Comparison of ENCODE assay signal across 26 mouse cellular contexts in the genomic region with DNA sequence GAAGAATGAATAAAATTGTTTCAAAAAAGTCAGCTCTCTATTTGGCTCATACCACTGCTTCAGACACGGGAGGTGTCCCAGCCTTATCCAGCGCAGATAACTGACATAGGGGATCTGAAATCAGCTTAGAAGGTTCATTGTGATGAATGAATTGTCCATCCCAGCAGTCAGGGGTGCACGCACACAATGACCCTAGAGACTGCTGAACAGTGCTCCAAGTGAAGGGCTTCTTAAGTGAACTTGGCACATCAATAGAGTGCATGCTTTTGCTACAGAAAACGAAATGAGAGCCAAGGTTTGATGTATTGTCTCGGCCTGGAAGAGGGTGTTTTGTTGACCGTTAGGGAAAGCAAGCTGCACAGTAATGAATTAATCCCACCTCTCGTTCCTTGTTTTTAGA.
"Had no signal": no experiment of that assay in that cellular context is flagged by ENCODE, and none has a peak within 500 bp of the region (broad histone marks: within the 10 kb centered on the region; RNA-seq: fewer than 3 reads in every experiment).

No protein-coding gene starts in this region.

- H3K27ac ChIP-seq: gastrocnemius, adult 2 months; heart, adult 2 months; hindbrain, embryonic 10.5 days; hindbrain, embryonic 12.5 days; hindbrain, embryonic 14.5 days; intestine, embryonic 15.5 days; layer of hippocampus, adult 2 months; left cerebral cortex, adult 2 months; limb, embryonic 10.5 days; limb, embryonic 12.5 days; liver, embryonic 13.5 days had no signal

- H3K4me2 ChIP-seq: heart, embryonic 12.5 days; hindbrain, embryonic 12.5 days; hindbrain, embryonic 14.5 days; intestine, embryonic 15.5 days; limb, embryonic 12.5 days; liver, embryonic 11.5 days; liver, embryonic 13.5 days had no signal

- H3K9ac ChIP-seq: heart, embryonic 12.5 days; hindbrain, embryonic 12.5 days; hindbrain, embryonic 14.5 days; intestine, embryonic 15.5 days; limb, embryonic 12.5 days; liver, embryonic 13.5 days had no signal

- ATAC-seq: hindbrain, embryonic 16.5 days; inflammation-experienced regulatory T-cells, adult 6 months; intestine, embryonic 15.5 days; intestine, postnatal 0 days had no signal

- H3K4me3 ChIP-seq: gastrocnemius, adult 2 months; heart, adult 2 months; heart, embryonic 12.5 days; hindbrain, embryonic 10.5 days; hindbrain, embryonic 12.5 days; intestine, embryonic 15.5 days; layer of hippocampus, adult 2 months; left cerebral cortex, adult 2 months; limb, embryonic 10.5 days; limb, embryonic 12.5 days; liver, embryonic 13.5 days had no signal

- H3K27me3 ChIP-seq: heart, embryonic 12.5 days; hindbrain, embryonic 12.5 days; intestine, embryonic 15.5 days; limb, embryonic 12.5 days; liver, embryonic 13.5 days had no signal

- H3K36me3 ChIP-seq: heart, embryonic 12.5 days; hindbrain, embryonic 10.5 days; hindbrain, embryonic 12.5 days; intestine, embryonic 15.5 days; limb, embryonic 10.5 days; limb, embryonic 12.5 days; liver, embryonic 13.5 days had no signal

- H3K9me3 ChIP-seq: heart, embryonic 12.5 days; hindbrain, embryonic 10.5 days; hindbrain, embryonic 12.5 days; intestine, embryonic 15.5 days; limb, embryonic 10.5 days; limb, embryonic 12.5 days; liver, embryonic 13.5 days had no signal

- H3K4me1 ChIP-seq: hindbrain, embryonic 10.5 days; hindbrain, embryonic 12.5 days; intestine, embryonic 15.5 days; limb, embryonic 10.5 days; limb, embryonic 12.5 days; liver, embryonic 13.5 days had no signal

- DNase-seq: gastrocnemius, adult 2 months; gastrocnemius, postnatal 10 days; gastrocnemius, postnatal 25 days; heart, adult 2 months; heart, postnatal 10 days; heart, postnatal 4 days; kidney, adult 18-20 months; kidney, adult 8-10 months; kidney, postnatal 10 days; kidney, postnatal 25 days; kidney, postnatal 4 days; liver; liver, embryonic 13.5 days had no signal
